Mouse (Mus musculus): ENCODE data around the gene Cdk5rap3.

Cdk5rap3 gene

GRCm38 (mm10) chr11:96861446-96861845, 54.9 kb downstream of the Cdk5rap3 start:
- DNase-seq (ENCODE audit: low read depth, low spot score), result no peak

GRCm38 (mm10) chr11:96860564-96860963, 55.7 kb downstream of the Cdk5rap3 start:
- peak; percentile 85 for DNase-seq (ENCODE audit: low read depth, low spot score)

GRCm38 (mm10) chr11:96859635-96860034, 56.7 kb downstream of the Cdk5rap3 start:
- DNase-seq (ENCODE audit: low read depth, low spot score), result no peak

GRCm38 (mm10) chr11:96857446-96857845, 58.9 kb downstream of the Cdk5rap3 start:
- no peak for DNase-seq (ENCODE audit: low read depth, low spot score)
